10 mouse cellular contexts compared by ENCODE assay signal in genomic region chr7:54909958-54910357, GRCm38 (mm10).
DNase-seq lines count a peak whose midpoint lies in the region; ATAC-seq and TF ChIP-seq lines count a peak whose summit lies in the region.
"Had no signal": no experiment of that assay in that cellular context is flagged by ENCODE, and none has a peak within 500 bp of the region (broad histone marks: within the 10 kb centered on the region; RNA-seq: fewer than 3 reads in every experiment).

No protein-coding gene starts in this region.

- H3K4me3 ChIP-seq in limb, embryonic 11.5 days (ENCODE audit: low read depth, low read length), result no peak overlapping the region
- no peak overlapping the region for H3K4me3 ChIP-seq in limb, embryonic 10.5 days
- no peak overlapping the region for H3K4me3 ChIP-seq in hindbrain, postnatal 0 days (ENCODE audit: low read length)
- H3K4me3 ChIP-seq: lung, embryonic 15.5 days; myocyte had no signal

- H3K36me3 ChIP-seq in limb, embryonic 11.5 days (ENCODE audit: control insufficient read depth, insufficient read depth, low read length), result no peaks in the 10 kb centered on the region
- H3K36me3 ChIP-seq in limb, embryonic 10.5 days, result no peaks in the 10 kb centered on the region
- H3K36me3 ChIP-seq in hindbrain, postnatal 0 days (ENCODE audit: insufficient read depth, low read length), result no peaks in the 10 kb centered on the region
- H3K36me3 ChIP-seq: lung, embryonic 15.5 days had no signal

- peak; percentile 27 for DNase-seq in limb, embryonic 11.5 days (ENCODE audit: low spot score)
- no peak for DNase-seq in limb, embryonic 10.5 days (ENCODE audit: low spot score)
- DNase-seq in cerebellum, adult 9-11 months, result peak; percentile 12
- peak; percentile 32 for DNase-seq in hindbrain, postnatal 0 days (ENCODE audit: low spot score)
- DNase-seq in retina, adult 2 months (ENCODE audit: low read depth, low spot score), result peak; percentile 3
- no peak for DNase-seq in ovary, postnatal 36 days (ENCODE audit: low spot score)
- DNase-seq: forebrain, postnatal 0 days had no signal

- H3K4me1 ChIP-seq in limb, embryonic 11.5 days (ENCODE audit: control insufficient read depth, insufficient read depth, low read length), result no peaks in the 10 kb centered on the region
- H3K4me1 ChIP-seq in limb, embryonic 10.5 days, result 0 out of 2 replicates have a peak, but pooled peaks cover 10% of the 10 kb centered on the region
- H3K4me1 ChIP-seq in hindbrain, postnatal 0 days (ENCODE audit: insufficient read depth, low read length), result 0 out of 2 replicates have a peak, but pooled peaks cover 8% of the 10 kb centered on the region
- H3K4me1 ChIP-seq: lung, embryonic 15.5 days had no signal

- H3K4me2 ChIP-seq in limb, embryonic 11.5 days (ENCODE audit: low read depth, severe bottlenecking), result no peak overlapping the region
- peak overlapping the region; percentile 28; the same call in 1 of the 2 replicates for H3K4me2 ChIP-seq in hindbrain, postnatal 0 days (ENCODE audit: low read depth, low read length)
- H3K4me2 ChIP-seq: lung, embryonic 15.5 days had no signal

- no peak for ATAC-seq in limb, embryonic 11.5 days (ENCODE audit: insufficient number of reproducible peaks, low FRiP score, low TSS enrichment, low read depth)
- ATAC-seq in hindbrain, postnatal 0 days, result peak; percentile 56; the same call in 1 of the 2 replicates
- no peak for ATAC-seq in erythroid progenitor cell, adult 5-6 weeks (replicated peaks; ENCODE audit: low FRiP score, poor library complexity, severe bottlenecking)
- ATAC-seq: forebrain, postnatal 0 days had no signal

- H3K27ac ChIP-seq in limb, embryonic 11.5 days (replicated peaks; ENCODE audit: low read depth, low read length), result no peak overlapping the region
- H3K27ac ChIP-seq in limb, embryonic 10.5 days, result no peak overlapping the region
- peak overlapping the region; percentile 15; the same call in 1 of the 2 replicates for H3K27ac ChIP-seq in hindbrain, postnatal 0 days
- H3K27ac ChIP-seq: lung, embryonic 15.5 days had no signal

- TF ChIP-seq CTCF in hindbrain, postnatal 0 days (IDR thresholded peaks at IDR 0.05; ENCODE audit: low read depth), result no peak

- H3K9ac ChIP-seq in limb, embryonic 11.5 days (ENCODE audit: low read length), result no peak overlapping the region
- no peak overlapping the region for H3K9ac ChIP-seq in hindbrain, postnatal 0 days (replicated peaks; ENCODE audit: low read length)
- H3K9ac ChIP-seq: forebrain, postnatal 0 days; lung, embryonic 15.5 days had no signal

- no peaks in the 10 kb centered on the region for H3K27me3 ChIP-seq in limb, embryonic 11.5 days (ENCODE audit: control insufficient read depth, insufficient read depth, low read length)
- H3K27me3 ChIP-seq in limb, embryonic 10.5 days (ENCODE audit: low read depth, poor library complexity, severe bottlenecking), result no peaks in the 10 kb centered on the region
- H3K27me3 ChIP-seq in hindbrain, postnatal 0 days (ENCODE audit: insufficient read depth, low read length), result no peaks in the 10 kb centered on the region
- H3K27me3 ChIP-seq: lung, embryonic 15.5 days had no signal

- H3K9me3 ChIP-seq in limb, embryonic 11.5 days (ENCODE audit: control insufficient read depth, low read length), result no peaks in the 10 kb centered on the region
- H3K9me3 ChIP-seq in limb, embryonic 10.5 days (replicated peaks), result no peaks in the 10 kb centered on the region
- H3K9me3 ChIP-seq in hindbrain, postnatal 0 days (ENCODE audit: low read length), result no peaks in the 10 kb centered on the region
- H3K9me3 ChIP-seq: lung, embryonic 15.5 days had no signal

- 26% methylated on average over 7 of the region's 7 CpGs for WGBS in limb, embryonic 11.5 days
- WGBS in limb, embryonic 10.5 days, result 53% methylated on average over 7 of the region's 7 CpGs
- WGBS in hindbrain, postnatal 0 days, result 46% methylated on average over 7 of the region's 7 CpGs

Comparison
In these comparisons a context has a peak if more than half of its experiments do, and no peak if none do; other contexts are left out.
1. DNase-seq: peak in limb, embryonic 11.5 days (single experiment), cerebellum, adult 9-11 months (single experiment), hindbrain, postnatal 0 days (single experiment) and retina, adult 2 months (single experiment); none in limb, embryonic 10.5 days (single experiment) and ovary, postnatal 36 days (single experiment).